Mouse (Mus musculus) erythroblast, embryonic 14.5 days (primary cell): ENCODE measurements around the gene Cacna1c.

Experiments used
- GATA1 ChIP-seq: IDR thresholded peaks from 2 replicates; pipeline ENCODE4 v1.6.1; 2012; ENCODE audit warnings: low read length, inconsistent platforms, mixed read lengths
- TAL1 ChIP-seq: IDR thresholded peaks from 3 replicates; pipeline ENCODE4 v1.6.1; 2012; ENCODE audit warnings: low read length, inconsistent platforms, mixed read lengths

- no peak for TF ChIP-seq GATA1
- TF ChIP-seq TAL1 = no peak
Observed at GRCm38 (mm10) chr6:118865777-118866380, 330.3 kb downstream of the Cacna1c start.
